21 mouse cellular contexts compared by ENCODE assay signal in genomic region chr12:16488899-16489298, GRCm38 (mm10).
DNase-seq lines count a peak whose midpoint lies in the region; ATAC-seq lines count a peak whose summit lies in the region.
"Had no signal": no experiment of that assay in that cellular context is flagged by ENCODE, and none has a peak within 500 bp of the region (broad histone marks: within the 10 kb centered on the region; RNA-seq: fewer than 3 reads in every experiment).

No protein-coding gene starts in this region.

- ATAC-seq in frontal cortex, adult (ENCODE audit: low TSS enrichment) = peak; percentile 90
- ATAC-seq: activated CD4-positive, CD25-positive, alpha-beta regulatory T cell, adult 4 months; CD4-positive, CD25-positive, alpha-beta regulatory T cell, adult 4 months; Patski had no signal

- DNase-seq in frontal cortex, postnatal 14 days (ENCODE audit: low spot score in 2 of 2) = no peak
- DNase-seq in right cerebral cortex, adult 18-20 months = peak; percentile 25
- no peak for DNase-seq in right cerebral cortex, postnatal 25 days
- peak; percentile 45 for DNase-seq in brain, adult 2 months (ENCODE audit: low read depth, low spot score)
- peak; percentile 21 for DNase-seq in telencephalon, adult 2 months (ENCODE audit: low read depth, low spot score)
- DNase-seq in layer of hippocampus, adult 11-12 months (ENCODE audit: low spot score) = no peak
- no peak for DNase-seq in kidney, postnatal 14 days
- DNase-seq: adrenal gland, adult 2 months; adrenal gland, adult 8-10 months; adrenal gland, postnatal 10 days; adrenal gland, postnatal 14 days; adrenal gland, postnatal 25 days; adrenal gland, postnatal 36 days; B cell, adult 2 months; cerebellum, adult 11 months; cerebellum, adult 11-12 months; cerebellum, adult 18-20 months had no signal

Comparison
In these comparisons a context has a peak if more than half of its experiments do, and no peak if none do; other contexts are left out.
1. DNase-seq: peak in right cerebral cortex, adult 18-20 months (single experiment), brain, adult 2 months (single experiment) and telencephalon, adult 2 months (single experiment); none in frontal cortex, postnatal 14 days (0 of 2), right cerebral cortex, postnatal 25 days (single experiment), layer of hippocampus, adult 11-12 months (single experiment) and kidney, postnatal 14 days (single experiment).